Mouse (Mus musculus) spleen, adult 18-20 months (tissue): ENCODE measurements at regions not wholly inside any gene's neighbourhood (a gene's known extent, or its start where the extent isn't known, plus 50 kb on each side); places are given as distances from the start of the nearest gene placed in this dataset.

Source experiments
- DNase-seq, 2 experiments: peaks; one replicate each; pipeline ENCODE4 v3.0.0; 2022; ENCODE audit warnings: mixed read lengths in 2 of 2

- no peak for DNase-seq
These were observed 119.6 kb upstream of the Rbms1 start for GRCm38 (mm10) chr2:61082640-61083039.

GRCm38 (mm10) chr2:61080006-61080405 lies 117.0 kb upstream of the Rbms1 start:
- no peak for DNase-seq

GRCm38 (mm10) chr2:61071025-61071424 lies 108.0 kb upstream of the Rbms1 start:
- DNase-seq = no peak

GRCm38 (mm10) chr2:61067877-61068276 lies 104.9 kb upstream of the Rbms1 start:
- DNase-seq = no peak

- DNase-seq = no peak
These were observed 99.1 kb upstream of the Rbms1 start for GRCm38 (mm10) chr2:61062125-61062524.

GRCm38 (mm10) chr2:61060906-61061305 lies 97.9 kb upstream of the Rbms1 start:
- no peak for DNase-seq

GRCm38 (mm10) chr2:61058545-61059235 lies 95.7 kb upstream of the Rbms1 start:
- DNase-seq = no peak

- DNase-seq = no peak
These were observed 89.3 kb upstream of the Rbms1 start for GRCm38 (mm10) chr2:61052296-61052695.

GRCm38 (mm10) chr2:61051808-61052207 lies 88.8 kb upstream of the Rbms1 start:
- DNase-seq = no peak

GRCm38 (mm10) chr2:61046111-61046767 lies 83.2 kb upstream of the Rbms1 start:
- DNase-seq = no peak

- DNase-seq = no peak
These were observed 82.5 kb upstream of the Rbms1 start for GRCm38 (mm10) chr2:61045467-61045866.

- DNase-seq = no peak
These were observed 69.9 kb upstream of the Rbms1 start for GRCm38 (mm10) chr2:61032920-61033319.

- DNase-seq = no peak
These were observed 66.7 kb upstream of the Rbms1 start for GRCm38 (mm10) chr2:61029706-61030105.

- no peak for DNase-seq
These were observed 65.6 kb upstream of the Rbms1 start for GRCm38 (mm10) chr2:61028578-61028977.

GRCm38 (mm10) chr2:61027686-61028085 lies 64.7 kb upstream of the Rbms1 start:
- no peak for DNase-seq

GRCm38 (mm10) chr2:61022411-61022810 lies 59.4 kb upstream of the Rbms1 start:
- no peak for DNase-seq

GRCm38 (mm10) chr2:61020791-61021190 lies 57.8 kb upstream of the Rbms1 start:
- no peak for DNase-seq

- no peak for DNase-seq
These were observed 50.0 kb upstream of the Rbms1 start for GRCm38 (mm10) chr2:61013006-61013405.
